ENCODE assay signal across 9 mouse cellular contexts in the genomic region with DNA sequence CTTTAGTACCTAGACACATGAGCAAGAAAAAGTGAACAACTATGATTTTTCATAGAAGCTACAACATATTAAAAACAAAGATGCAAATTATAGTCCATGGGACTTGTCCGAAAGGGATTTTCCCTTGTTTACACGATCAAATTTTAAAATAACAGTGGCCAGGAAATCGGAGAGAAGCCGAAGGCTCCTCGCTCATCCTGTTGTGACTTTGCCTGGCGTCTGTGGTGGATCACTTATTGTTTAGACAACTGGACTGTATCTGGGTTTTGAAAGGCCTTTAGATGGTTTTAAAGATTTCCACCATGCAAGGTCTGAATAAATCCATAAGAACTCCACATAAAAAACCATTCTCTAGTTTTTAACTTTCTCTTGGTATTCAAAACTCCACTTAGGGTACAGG. TPM values are rescaled to one million over a fixed set of nuclear protein-coding genes. Genes with fewer than 3 reads are reported as not detected.
DNase-seq lines count a peak whose midpoint lies in the region; ATAC-seq lines count a peak whose summit lies in the region.
"Had no signal": no experiment of that assay in that cellular context is flagged by ENCODE, and none has a peak within 500 bp of the region (broad histone marks: within the 10 kb centered on the region; RNA-seq: fewer than 3 reads in every experiment).

No protein-coding gene starts in this region.

- H3K27me3 ChIP-seq in liver, embryonic 15.5 days: peaks cover 31% of the 10 kb centered on the region
- no peaks in the 10 kb centered on the region for H3K27me3 ChIP-seq in liver, embryonic 11.5 days (replicated peaks; ENCODE audit: control insufficient read depth, insufficient read depth, low read length)
- H3K27me3 ChIP-seq in heart, embryonic 13.5 days (replicated peaks): no peaks in the 10 kb centered on the region
- H3K27me3 ChIP-seq in intestine, embryonic 15.5 days (replicated peaks): no peaks in the 10 kb centered on the region
- H3K27me3 ChIP-seq in neural tube, embryonic 14.5 days (ENCODE audit: control insufficient read depth, insufficient read depth, low read length): no peaks in the 10 kb centered on the region

- 0 out of 2 replicates have a peak overlapping the region, but pooled peaks have one; percentile 96 for H3K4me2 ChIP-seq in liver, embryonic 15.5 days
- no peak overlapping the region; the same call in 1 of the 2 replicates for H3K4me2 ChIP-seq in liver, embryonic 11.5 days
- H3K4me2 ChIP-seq in heart, embryonic 13.5 days: peak overlapping the region; percentile 74
- H3K4me2 ChIP-seq in intestine, embryonic 15.5 days (replicated peaks): peak overlapping the region; percentile 81
- H3K4me2 ChIP-seq in neural tube, embryonic 14.5 days (ENCODE audit: low read depth, low read length): peak overlapping the region; percentile 8; the same call in 1 of the 2 replicates

- ATAC-seq in liver, embryonic 15.5 days (ENCODE audit: insufficient read depth): no peak
- no peak for ATAC-seq in liver, embryonic 11.5 days (replicated peaks; ENCODE audit: low FRiP score)
- ATAC-seq in heart, embryonic 13.5 days (ENCODE audit: extremely low read depth, insufficient number of reproducible peaks, low FRiP score, low TSS enrichment): no peak
- ATAC-seq in intestine, embryonic 15.5 days: no peak
- no peak for ATAC-seq in neural tube, embryonic 14.5 days (ENCODE audit: low read depth)
- ATAC-seq in frontal cortex, adult (ENCODE audit: low TSS enrichment): no peak

- no peak for DNase-seq in liver, embryonic 11.5 days (ENCODE audit: low spot score)
- DNase-seq in frontal cortex, adult 2 months (ENCODE audit: extremely low spot score in 1 of 2, low spot score in 1 of 2): no peak
- no peak for DNase-seq in left cerebral cortex, adult 11 months (ENCODE audit: low spot score)
- DNase-seq: adrenal gland, postnatal 36 days had no signal

- 54% methylated on average over 6 of the region's 6 CpGs for WGBS in liver, embryonic 15.5 days (ENCODE audit: insufficient replicate concordance)
- WGBS in liver, embryonic 11.5 days: 73% methylated on average over 6 of the region's 6 CpGs
- 59% methylated on average over 6 of the region's 6 CpGs for WGBS in heart, embryonic 13.5 days
- 17% methylated on average over 6 of the region's 6 CpGs for WGBS in intestine, embryonic 15.5 days
- 87% methylated on average over 6 of the region's 6 CpGs for WGBS in neural tube, embryonic 14.5 days

- H3K36me3 ChIP-seq in liver, embryonic 15.5 days (replicated peaks): no peaks in the 10 kb centered on the region
- no peaks in the 10 kb centered on the region for H3K36me3 ChIP-seq in liver, embryonic 11.5 days (ENCODE audit: control insufficient read depth, insufficient read depth, low read length)
- H3K36me3 ChIP-seq in heart, embryonic 13.5 days: no peaks in the 10 kb centered on the region
- no peaks in the 10 kb centered on the region for H3K36me3 ChIP-seq in intestine, embryonic 15.5 days
- H3K36me3 ChIP-seq in neural tube, embryonic 14.5 days (ENCODE audit: control insufficient read depth, insufficient read depth, low read length): no peaks in the 10 kb centered on the region

- H3K4me3 ChIP-seq in liver, embryonic 15.5 days (replicated peaks): no peak overlapping the region
- H3K4me3 ChIP-seq in liver, embryonic 11.5 days (ENCODE audit: low read depth, low read length): no peak overlapping the region
- H3K4me3 ChIP-seq in heart, embryonic 13.5 days: peak overlapping the region; percentile 71
- H3K4me3 ChIP-seq in intestine, embryonic 15.5 days (replicated peaks): peak overlapping the region; percentile 88
- H3K4me3 ChIP-seq in neural tube, embryonic 14.5 days (ENCODE audit: low read depth, low read length): peak overlapping the region; percentile 66; the same call in 1 of the 2 replicates

- H3K9me3 ChIP-seq in liver, embryonic 15.5 days (replicated peaks): no peaks in the 10 kb centered on the region
- no peaks in the 10 kb centered on the region for H3K9me3 ChIP-seq in liver, embryonic 11.5 days (ENCODE audit: control insufficient read depth, low read length)
- H3K9me3 ChIP-seq in heart, embryonic 13.5 days: no peaks in the 10 kb centered on the region
- no peaks in the 10 kb centered on the region for H3K9me3 ChIP-seq in intestine, embryonic 15.5 days
- no peaks in the 10 kb centered on the region for H3K9me3 ChIP-seq in neural tube, embryonic 14.5 days (ENCODE audit: control insufficient read depth, low read length)

- no peak overlapping the region for H3K9ac ChIP-seq in liver, embryonic 15.5 days
- no peak overlapping the region for H3K9ac ChIP-seq in liver, embryonic 11.5 days (ENCODE audit: low read depth, low read length)
- H3K9ac ChIP-seq in heart, embryonic 13.5 days: peak overlapping the region; percentile 40; the same call in 1 of the 2 replicates
- no peak overlapping the region for H3K9ac ChIP-seq in intestine, embryonic 15.5 days
- H3K9ac ChIP-seq in neural tube, embryonic 14.5 days (replicated peaks; ENCODE audit: low read depth, low read length): no peak overlapping the region

- no peak overlapping the region for H3K27ac ChIP-seq in liver, embryonic 15.5 days (replicated peaks)
- H3K27ac ChIP-seq in liver, embryonic 11.5 days (ENCODE audit: low read depth, low read length): no peak overlapping the region
- H3K27ac ChIP-seq in heart, embryonic 13.5 days (replicated peaks): peak overlapping the region; percentile 24; the same call in 1 of the 2 replicates
- H3K27ac ChIP-seq in intestine, embryonic 15.5 days: peak overlapping the region; percentile 38
- no peak overlapping the region for H3K27ac ChIP-seq in neural tube, embryonic 14.5 days (ENCODE audit: low read depth, low read length)

- peaks cover 19% of the 10 kb centered on the region for H3K4me1 ChIP-seq in liver, embryonic 15.5 days (replicated peaks)
- peaks cover 4% of the 10 kb centered on the region; the same call in 1 of the 2 replicates for H3K4me1 ChIP-seq in liver, embryonic 11.5 days (replicated peaks; ENCODE audit: control insufficient read depth, insufficient read depth, low read length)
- H3K4me1 ChIP-seq in heart, embryonic 13.5 days: peaks cover 10% of the 10 kb centered on the region
- peaks cover 7% of the 10 kb centered on the region for H3K4me1 ChIP-seq in intestine, embryonic 15.5 days (replicated peaks)
- no peaks in the 10 kb centered on the region for H3K4me1 ChIP-seq in neural tube, embryonic 14.5 days (ENCODE audit: control insufficient read depth, insufficient read depth, low read length)

RNA-seq across cellular contexts. Expression of a gene that starts 1.6 kb away (rescaled TPM):
- 2.7 and 2.9 TPM in 2 replicates for polyA plus RNA-seq in liver, embryonic 15.5 days (2015; fragmentation: Nextera tagmentation; extraction: Ambion mirVana)
- 7.5 and 8.2 TPM in 2 replicates for polyA plus RNA-seq in liver, embryonic 11.5 days (2014; fragmentation: Nextera tagmentation; extraction: Ambion mirVana)
- polyA plus RNA-seq in heart, embryonic 13.5 days (2015; fragmentation: Nextera tagmentation; extraction: Ambion mirVana): 10.1 TPM in 2 replicates
- polyA plus RNA-seq in intestine, embryonic 15.5 days (2015; fragmentation: Nextera tagmentation; extraction: Ambion mirVana): 64.7 and 71.9 TPM in 2 replicates
- polyA plus RNA-seq in neural tube, embryonic 14.5 days (2014; fragmentation: Nextera tagmentation; extraction: Ambion mirVana): 26.0 and 27.2 TPM in 2 replicates
- 62.6 and 66.0 TPM in 2 replicates for polyA plus RNA-seq in frontal cortex, adult 2 months (2012; rRNA removed)

Comparison
In these comparisons a context has a peak if more than half of its experiments do, and no peak if none do; other contexts are left out.
1. H3K27ac ChIP-seq: peak in heart, embryonic 13.5 days (single experiment) and intestine, embryonic 15.5 days (single experiment); none in liver, embryonic 15.5 days (single experiment), liver, embryonic 11.5 days (single experiment) and neural tube, embryonic 14.5 days (single experiment).
2. H3K4me3 ChIP-seq: peak in heart, embryonic 13.5 days (single experiment), intestine, embryonic 15.5 days (single experiment) and neural tube, embryonic 14.5 days (single experiment); none in liver, embryonic 15.5 days (single experiment) and liver, embryonic 11.5 days (single experiment).